Mouse (Mus musculus): ENCODE data around the gene Sgip1.

Sgip1 gene

DNA sequence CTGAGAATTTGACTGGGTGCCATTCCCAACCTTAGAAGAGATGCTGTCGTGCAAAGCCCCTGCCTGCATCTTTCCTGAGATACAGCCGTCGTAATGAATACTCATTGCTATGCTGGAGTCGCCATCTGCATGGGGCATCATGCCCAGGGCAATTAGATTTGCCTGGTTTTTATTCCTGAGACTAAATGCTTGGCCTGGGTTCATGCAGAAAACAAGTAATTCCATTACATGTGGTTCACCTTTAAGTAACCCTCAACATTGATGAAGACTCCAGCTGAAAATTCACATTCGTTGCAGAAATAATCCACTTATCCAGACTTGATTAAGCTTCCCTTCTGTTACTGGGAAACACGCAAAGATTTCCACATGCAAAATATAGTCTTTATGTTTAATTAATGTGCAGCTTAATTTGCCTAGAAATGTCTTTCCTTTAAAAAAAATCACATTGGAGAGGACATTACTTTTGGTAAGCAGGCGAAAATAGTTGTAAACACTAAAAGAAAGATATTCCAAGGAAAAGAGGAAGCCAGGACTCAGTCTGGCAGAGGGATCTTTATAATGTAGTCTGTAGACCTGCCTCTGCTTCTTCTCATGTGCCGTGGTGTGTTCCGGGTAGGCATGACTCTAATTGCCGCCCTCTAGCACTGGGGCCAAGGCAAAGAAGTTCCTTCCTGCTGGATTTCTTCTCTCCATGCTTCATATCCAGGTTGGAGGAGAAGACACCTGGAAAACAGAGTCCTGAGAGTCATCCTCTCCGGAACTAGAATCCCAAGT lies 100.0 kb downstream of the Sgip1 start:
- DNase-seq = no peak

DNA sequence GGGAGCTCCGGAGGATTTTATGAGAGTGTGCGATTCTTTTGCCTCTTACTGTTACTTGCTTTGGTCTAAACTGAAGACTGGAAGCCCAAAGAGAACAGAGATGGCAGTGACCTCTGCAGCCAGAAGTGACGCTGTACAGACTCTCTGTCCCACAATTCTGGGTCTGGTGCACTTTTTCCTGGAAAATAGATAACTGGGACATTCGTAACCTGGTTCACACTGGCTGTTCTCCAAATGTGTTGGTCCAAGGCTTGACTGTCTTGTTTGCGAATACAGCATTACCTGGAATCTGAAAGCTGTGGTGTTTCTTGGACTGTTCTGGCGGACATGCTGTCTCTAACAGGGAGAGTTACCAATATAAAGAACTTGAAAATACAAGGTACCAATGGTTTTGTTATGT lies 109.4 kb downstream of the Sgip1 start:
- DNase-seq = no peak

DNA sequence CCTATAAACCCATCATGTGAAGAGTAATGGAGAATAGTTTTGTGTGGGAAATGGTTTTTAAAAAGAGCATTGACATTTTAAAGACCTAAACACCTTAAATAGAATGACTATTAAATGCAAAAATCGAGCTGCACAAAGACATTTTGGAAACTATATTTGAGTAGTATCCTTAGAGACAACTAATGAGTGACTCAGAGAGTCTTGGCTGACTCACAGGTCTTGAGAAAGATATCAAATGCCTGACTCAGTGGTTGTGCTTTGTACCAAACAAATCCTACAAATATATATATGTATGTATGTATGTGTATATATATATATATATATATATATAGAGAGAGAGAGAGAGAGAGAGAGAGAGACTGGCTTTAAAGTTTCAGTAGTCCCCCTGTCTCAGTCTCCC lies 110.1 kb downstream of the Sgip1 start:
- DNase-seq = no peak

DNA sequence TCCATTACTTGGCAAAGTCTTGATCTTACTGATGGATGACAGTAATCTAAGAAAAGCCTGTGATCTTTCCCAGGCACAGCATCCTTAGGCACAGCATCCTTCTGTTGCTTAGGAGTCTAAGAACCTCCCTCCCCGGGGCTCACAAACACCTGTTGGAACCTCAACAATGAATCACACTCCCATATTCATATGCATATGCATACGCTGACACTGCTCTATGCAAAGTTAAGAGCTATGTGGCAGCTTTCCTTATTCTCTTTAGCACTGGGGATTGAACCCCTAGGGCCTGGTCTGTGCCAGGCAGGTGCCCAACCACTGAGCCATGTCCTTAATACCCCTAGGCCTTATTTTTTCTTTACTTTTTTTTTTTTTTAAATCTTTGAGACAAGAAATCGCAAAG lies 111.2 kb downstream of the Sgip1 start:
- DNase-seq = no peak

DNA sequence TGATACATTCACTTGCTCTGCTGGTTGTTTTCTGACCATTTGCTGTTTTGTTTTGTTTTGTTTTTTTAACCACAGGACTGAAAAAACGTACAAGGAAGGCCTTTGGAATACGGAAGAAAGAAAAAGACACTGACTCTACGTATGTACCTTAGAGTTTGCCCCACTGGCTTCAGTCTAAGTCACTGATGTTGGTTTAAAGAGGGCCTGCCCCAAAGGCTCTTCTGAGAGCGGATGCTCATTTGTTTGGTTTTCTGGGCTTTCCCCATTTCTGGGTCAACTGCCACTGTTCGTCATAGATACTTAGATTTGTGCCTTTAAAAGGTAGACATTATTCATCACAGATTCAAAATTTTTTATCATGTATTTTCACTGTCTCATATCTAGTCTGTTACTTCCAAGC lies 111.7 kb downstream of the Sgip1 start:
- no peak for DNase-seq

GRCm38 (mm10) chr4:102853330-102854022 lies 112.4 kb downstream of the Sgip1 start:
- DNase-seq = peak; percentile 57

- no peak for DNase-seq
Measured at GRCm38 (mm10) chr4:102854928-102855892, 114.1 kb downstream of the Sgip1 start.

- DNase-seq = no peak
Measured at GRCm38 (mm10) chr4:102856086-102856485, 115.0 kb downstream of the Sgip1 start.

GRCm38 (mm10) chr4:102859259-102860194 lies 118.4 kb downstream of the Sgip1 start:
- peak; percentile 31 for DNase-seq

DNA sequence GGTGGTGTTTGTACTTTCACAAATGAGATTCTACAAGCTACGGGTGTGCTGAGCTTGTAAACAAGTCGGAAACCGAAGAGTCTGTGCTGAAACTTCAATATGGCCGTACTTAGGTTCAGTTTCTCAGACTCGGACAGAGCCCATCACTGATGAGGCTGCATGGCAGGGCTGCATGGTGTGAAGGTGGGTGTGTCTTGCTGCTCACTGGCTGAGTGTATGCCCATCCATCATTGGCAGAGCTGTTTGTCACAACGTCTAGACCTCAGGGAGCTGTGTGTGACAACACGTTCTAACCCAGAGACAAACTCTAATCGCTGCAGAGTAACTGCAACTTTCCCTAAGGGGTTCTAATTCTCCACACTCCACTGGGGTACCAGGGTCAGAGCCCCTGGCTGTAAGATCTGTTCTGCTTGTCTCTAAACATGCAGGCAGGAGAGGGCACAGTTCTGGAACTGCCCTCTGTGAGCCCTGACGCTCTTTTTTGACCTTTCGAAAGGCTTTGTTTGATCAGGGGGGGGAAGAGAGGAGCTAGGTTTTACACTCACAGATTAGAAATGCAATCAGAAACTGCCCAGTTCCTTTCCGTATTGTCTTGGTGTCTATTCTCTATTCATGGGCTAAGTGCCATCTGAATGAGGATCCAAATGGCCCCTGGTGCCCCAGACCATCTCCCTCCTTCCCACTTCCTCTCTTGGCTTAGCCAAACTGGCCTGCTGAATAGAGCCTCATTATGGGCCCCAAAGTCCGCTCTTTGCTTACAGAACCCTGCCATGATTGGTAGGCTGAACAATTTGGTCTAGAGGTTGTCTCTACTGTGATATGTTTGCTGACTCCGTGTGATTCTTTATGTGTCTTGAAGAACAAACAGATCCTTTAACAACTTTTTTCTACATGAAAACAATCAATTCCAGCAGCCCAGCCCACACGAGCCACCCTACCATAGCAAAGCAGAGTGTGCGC lies 121.9 kb downstream of the Sgip1 start:
- no peak for DNase-seq

DNA sequence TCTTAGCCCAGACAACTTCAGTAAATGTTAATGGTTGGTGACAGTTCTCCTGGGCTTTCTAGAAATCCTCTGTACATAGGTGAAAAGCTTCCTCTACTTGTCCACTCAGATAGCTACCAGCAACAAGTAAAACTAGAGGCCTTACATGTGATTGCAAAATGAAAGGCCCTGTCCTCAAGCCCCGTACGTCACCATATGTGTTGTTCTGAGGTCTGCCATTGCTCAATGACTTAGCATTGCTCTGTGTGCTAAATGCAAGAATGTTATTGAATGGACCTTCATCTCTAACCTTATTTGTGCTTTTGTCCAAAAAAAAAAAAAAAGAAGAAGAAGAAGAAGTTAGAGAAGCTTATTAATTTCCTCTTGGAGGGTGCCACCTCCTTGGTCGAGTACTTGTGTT lies 125.4 kb downstream of the Sgip1 start:
- DNase-seq = no peak

DNA sequence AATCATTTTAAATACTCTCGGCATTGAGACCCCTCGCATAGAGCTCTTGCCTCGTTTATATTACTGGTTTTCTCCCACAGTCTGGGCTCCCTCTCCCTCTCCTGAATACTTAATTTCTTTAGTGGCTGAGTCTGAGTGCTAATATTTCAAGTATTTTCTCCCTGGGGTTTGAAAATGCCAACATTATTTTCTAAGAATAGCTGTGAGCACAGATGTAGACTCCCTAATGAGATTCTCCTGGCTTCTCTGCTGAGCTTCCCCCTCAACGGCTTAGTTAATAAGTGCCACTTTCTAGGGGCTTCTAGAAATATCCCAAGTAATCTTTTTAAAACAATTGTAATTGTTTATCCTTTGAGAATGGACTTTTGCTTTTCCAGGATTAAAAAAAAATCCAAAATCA lies 130.2 kb downstream of the Sgip1 start:
- DNase-seq = no peak

DNA sequence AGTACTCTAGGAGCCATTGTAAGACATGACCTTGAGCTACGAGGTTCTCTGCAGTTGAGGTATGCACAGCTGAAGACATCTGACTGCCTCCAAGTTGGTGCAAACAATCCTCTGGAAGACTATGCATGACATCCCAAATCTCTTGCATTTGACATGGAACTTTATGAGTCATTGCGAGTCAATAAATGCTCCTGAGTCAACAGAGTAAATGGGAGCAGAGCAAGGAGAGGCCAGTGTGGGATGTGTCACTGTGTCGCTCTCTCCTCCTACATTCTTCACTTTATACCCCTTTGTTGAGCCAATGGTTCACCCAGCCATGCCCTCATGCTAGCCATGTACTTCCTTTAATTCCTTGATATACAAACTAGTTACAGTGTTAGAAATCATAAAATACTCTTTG lies 142.0 kb downstream of the Sgip1 start:
- DNase-seq = no peak

- DNase-seq = no peak
Measured at GRCm38 (mm10) chr4:102884228-102884627, 143.1 kb downstream of the Sgip1 start.

DNA sequence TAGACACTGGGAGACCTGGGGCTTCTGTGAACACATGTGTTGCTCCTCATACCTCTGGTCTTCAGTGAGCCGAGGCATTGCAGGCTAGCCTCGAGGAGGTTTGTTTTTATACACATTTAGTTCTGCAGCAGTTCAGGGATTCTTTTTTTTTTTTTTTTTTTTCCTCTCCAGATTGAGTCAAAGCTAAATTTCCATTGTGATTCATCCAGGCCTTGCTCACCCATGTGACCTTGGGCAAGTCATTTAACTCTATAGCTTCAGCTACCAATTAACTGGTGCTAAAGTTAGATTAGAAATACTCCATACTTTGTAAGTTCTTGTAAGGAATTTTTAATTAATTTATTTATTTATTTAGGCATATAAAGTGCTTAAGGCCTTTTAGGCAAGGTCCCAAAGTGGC lies 145.4 kb downstream of the Sgip1 start:
- no peak for DNase-seq

DNA sequence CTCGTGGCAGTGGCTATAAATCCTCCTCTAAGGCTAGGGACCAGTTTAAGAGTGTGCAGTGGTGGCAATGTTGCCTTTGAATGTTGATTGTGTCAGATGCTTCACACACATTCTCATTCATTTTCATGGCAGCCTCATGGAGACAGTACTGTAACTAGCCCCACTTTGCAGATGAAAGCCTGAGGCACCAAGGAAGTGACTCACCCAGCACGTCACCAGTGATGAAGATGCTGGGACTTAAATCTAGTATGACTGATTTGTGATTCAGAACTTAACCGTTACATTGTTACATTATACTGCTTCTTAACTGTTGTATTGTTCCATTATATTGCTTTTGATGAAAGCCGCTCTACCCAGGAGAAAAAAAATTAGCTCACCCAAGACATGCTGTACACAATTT lies 145.8 kb downstream of the Sgip1 start:
- no peak for DNase-seq

- no peak for DNase-seq
Measured at GRCm38 (mm10) chr4:102887770-102888689, 146.9 kb downstream of the Sgip1 start.

GRCm38 (mm10) chr4:102895866-102896265 lies 154.8 kb downstream of the Sgip1 start:
- no peak for DNase-seq

DNA sequence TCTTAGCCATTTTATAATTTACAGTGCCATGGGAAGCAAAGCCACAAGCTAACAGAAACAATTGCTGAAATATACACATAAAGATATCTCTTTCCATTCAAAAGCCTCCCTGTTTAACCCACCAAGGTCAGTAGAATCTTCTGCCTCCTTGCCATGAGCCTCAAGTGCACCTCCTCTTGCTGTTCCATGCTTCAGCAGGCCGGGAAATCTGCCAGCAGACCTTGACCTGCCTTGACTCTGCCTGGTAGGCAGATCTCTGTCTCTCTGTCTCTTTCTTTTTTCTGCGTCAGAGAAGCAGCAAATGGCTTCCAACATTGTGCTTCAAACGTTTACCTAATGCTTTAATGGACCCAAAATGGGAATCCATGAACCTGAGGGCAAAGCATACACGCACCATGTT lies 157.9 kb downstream of the Sgip1 start:
- no peak for DNase-seq

GRCm38 (mm10) chr4:102899683-102900082 lies 158.6 kb downstream of the Sgip1 start:
- DNase-seq = no peak

Measured in cerebellum, adult 9-10 months (tissue).